Mouse (Mus musculus): ENCODE data around the gene Wipf2.

DNA sequence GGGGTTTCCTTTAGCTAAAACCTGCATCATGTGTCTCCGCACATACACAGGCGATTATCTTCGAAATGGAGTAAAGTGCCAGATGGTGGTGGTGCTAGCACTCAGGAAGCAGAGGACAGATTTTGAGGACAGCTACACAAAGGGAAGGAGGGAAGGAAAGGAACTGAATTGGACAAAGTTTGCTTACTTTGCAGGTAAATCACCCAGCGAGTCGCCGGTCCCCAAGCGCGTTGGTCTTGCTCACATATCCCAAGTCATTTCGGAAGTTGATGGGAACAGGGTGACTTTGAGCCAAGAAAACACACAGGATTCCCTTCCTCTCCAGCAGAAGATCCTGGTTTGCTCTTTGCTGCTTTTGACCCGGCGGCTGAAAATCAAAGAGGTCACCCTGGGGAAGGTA is 55.6 kb downstream of the Wipf2 start:
- TF ChIP-seq GATA1 (IDR thresholded peaks at IDR 0.05; ENCODE audit: borderline replicate concordance, low read length) (no peak), FLI1 (IDR thresholded peaks at IDR 0.05; ENCODE audit: low read length) (no peak)

All from megakaryocyte, embryonic 14.5 days (primary cell).